Mouse (Mus musculus) telencephalon, adult 2 months (tissue): ENCODE measurements at regions not wholly inside any gene's neighbourhood (a gene's known extent, or its start where the extent isn't known, plus 50 kb on each side); places are given as distances from the start of the nearest gene placed in this dataset.

Experiments used
- DNase-seq: peaks from one replicate; pipeline ENCODE4 v3.0.0-alpha.2; 2011; ENCODE audit warnings: low read depth, low spot score

GRCm38 (mm10) chr1:163190841-163191240 lies 105.4 kb upstream of the Mroh9 start:
- no peak for DNase-seq

- no peak for DNase-seq
Observed at GRCm38 (mm10) chr1:163181851-163182250, 96.4 kb upstream of the Mroh9 start.

GRCm38 (mm10) chr1:163177011-163177410 lies 91.5 kb upstream of the Mroh9 start:
- no peak for DNase-seq

- DNase-seq: no peak
Observed at GRCm38 (mm10) chr1:163167051-163167450, 81.6 kb upstream of the Mroh9 start.

GRCm38 (mm10) chr1:163163636-163164035 lies 78.2 kb upstream of the Mroh9 start:
- no peak for DNase-seq

- DNase-seq: no peak
Observed at GRCm38 (mm10) chr1:163159911-163160310, 74.4 kb upstream of the Mroh9 start.

- DNase-seq: no peak
Observed at GRCm38 (mm10) chr1:163158491-163158890, 73.0 kb upstream of the Mroh9 start.

- peak; percentile 74 for DNase-seq
Observed at GRCm38 (mm10) chr1:163150203-163150855, 64.9 kb upstream of the Mroh9 start.

- DNase-seq: no peak
Observed at GRCm38 (mm10) chr1:163146641-163147040, 61.2 kb upstream of the Mroh9 start.

- no peak for DNase-seq
Observed at GRCm38 (mm10) chr1:163143113-163143512, 57.6 kb upstream of the Mroh9 start.

- peak; percentile 39 for DNase-seq
Observed at GRCm38 (mm10) chr1:163141471-163141870, 56.0 kb upstream of the Mroh9 start.

- DNase-seq: no peak
Observed at GRCm38 (mm10) chr1:163138179-163138578, 52.7 kb upstream of the Mroh9 start.
